8 mouse cellular contexts compared by ENCODE assay signal in genomic region chr9:21197981-21198380, GRCm38 (mm10). TPM values are rescaled to one million over a fixed set of nuclear protein-coding genes. Genes with fewer than 3 reads are reported as not detected.
DNase-seq lines count a peak whose midpoint lies in the region; ATAC-seq lines count a peak whose summit lies in the region.

No protein-coding gene starts in this region.

- peak; percentile 82 for ATAC-seq in hindbrain, embryonic 14.5 days (ENCODE audit: low FRiP score)
- ATAC-seq in limb, embryonic 15.5 days (ENCODE audit: insufficient number of reproducible peaks, low FRiP score, low TSS enrichment, low read depth), result no peak
- ATAC-seq in granulocyte monocyte progenitor cell, adult 5-6 weeks (replicated peaks; ENCODE audit: poor library complexity, severe bottlenecking), result no peak

- peak overlapping the region; percentile 48 for H3K4me3 ChIP-seq in hindbrain, embryonic 14.5 days (replicated peaks; ENCODE audit: low read length)
- no peak overlapping the region for H3K4me3 ChIP-seq in limb, embryonic 15.5 days

- peaks cover 9% of the 10 kb centered on the region for H3K36me3 ChIP-seq in hindbrain, embryonic 14.5 days (replicated peaks; ENCODE audit: control insufficient read depth, insufficient read depth)
- no peaks in the 10 kb centered on the region for H3K36me3 ChIP-seq in limb, embryonic 15.5 days

- 6% methylated on average over 4 of the region's 4 CpGs for WGBS in hindbrain, embryonic 14.5 days
- WGBS in limb, embryonic 15.5 days, result 20% methylated on average over 4 of the region's 4 CpGs

- DNase-seq in R1 (ENCODE audit: low read depth, low spot score), result peak; percentile 52
- DNase-seq in embryo, embryonic 10.5 days (ENCODE audit: low spot score), result peak; percentile 77
- DNase-seq in hindbrain, embryonic 14.5 days (ENCODE audit: low spot score), result peak; percentile 72
- DNase-seq in heart, postnatal 25 days (ENCODE audit: low spot score), result no peak
- no peak for DNase-seq in heart, postnatal 14 days
- DNase-seq in heart, postnatal 4 days, result no peak

- H3K27me3 ChIP-seq in hindbrain, embryonic 14.5 days (ENCODE audit: control insufficient read depth, insufficient read depth, low read length), result no peaks in the 10 kb centered on the region
- H3K27me3 ChIP-seq in limb, embryonic 15.5 days, result no peaks in the 10 kb centered on the region

- peak overlapping the region; percentile 94 for H3K4me2 ChIP-seq in hindbrain, embryonic 14.5 days (replicated peaks)
- peak overlapping the region; percentile 5; the same call in 1 of the 2 replicates for H3K4me2 ChIP-seq in limb, embryonic 15.5 days

- H3K4me1 ChIP-seq in hindbrain, embryonic 14.5 days (replicated peaks; ENCODE audit: control insufficient read depth, insufficient read depth, low read length), result peaks cover 17% of the 10 kb centered on the region
- H3K4me1 ChIP-seq in limb, embryonic 15.5 days, result peaks cover 21% of the 10 kb centered on the region; the same call in 1 of the 2 replicates

- intact Hi-C loops in heart, postnatal 25 days (cut with DNase I), result no loop called here
- intact Hi-C loops in heart, postnatal 14 days (cut with DNase I), result no loop called here

- 0 out of 2 replicates have a peak overlapping the region, but pooled peaks have one; percentile 4 for H3K27ac ChIP-seq in hindbrain, embryonic 14.5 days
- no peak overlapping the region for H3K27ac ChIP-seq in limb, embryonic 15.5 days

- peak overlapping the region; percentile 70 for H3K9ac ChIP-seq in hindbrain, embryonic 14.5 days
- H3K9ac ChIP-seq in limb, embryonic 15.5 days, result no peak overlapping the region

- no peaks in the 10 kb centered on the region for H3K9me3 ChIP-seq in hindbrain, embryonic 14.5 days (ENCODE audit: control insufficient read depth, low read length)
- no peaks in the 10 kb centered on the region for H3K9me3 ChIP-seq in limb, embryonic 15.5 days

RNA-seq across cellular contexts. Expression of gene Pde4a, which starts 32.5 kb away (rescaled TPM):
- polyA plus RNA-seq in hindbrain, embryonic 14.5 days (2014; fragmentation: Nextera tagmentation; extraction: Ambion mirVana), result 28.8 and 35.5 TPM in 2 replicates
- polyA plus RNA-seq in limb, embryonic 15.5 days (2015; fragmentation: Nextera tagmentation; extraction: Ambion mirVana), result 6.1 and 6.4 TPM in 2 replicates
- 10 to 100 TPM; 47.1 to 51.6 TPM for total RNA-seq in heart, postnatal 25 days (2021)
- 10 to 100 TPM; 36.7 to 37.5 TPM for total RNA-seq in heart, postnatal 14 days (2021)
- 10 to 100 TPM; 18.7 to 21.1 TPM for total RNA-seq in heart, postnatal 4 days (2021)
- 19.9 and 25.7 TPM in 2 replicates for total RNA-seq in granulocyte monocyte progenitor cell, adult 5-6 weeks (2014; fragmentation: Nextera tagmentation)
- 3.8 and 4.1 TPM in 2 replicates for total RNA-seq in granulocyte monocyte progenitor cell, adult 5-6 weeks (2017)

RNA-seq across cellular contexts. Expression of gene Keap1, which starts 41.2 kb away (rescaled TPM):
- 39.3 and 43.6 TPM in 2 replicates for polyA plus RNA-seq in hindbrain, embryonic 14.5 days (2014; fragmentation: Nextera tagmentation; extraction: Ambion mirVana)
- polyA plus RNA-seq in limb, embryonic 15.5 days (2015; fragmentation: Nextera tagmentation; extraction: Ambion mirVana), result 77.7 and 78.6 TPM in 2 replicates
- total RNA-seq in heart, postnatal 25 days (2021), result 10 to 100 TPM; 35.9 to 42.2 TPM
- 10 to 100 TPM; 38.6 to 40.8 TPM for total RNA-seq in heart, postnatal 14 days (2021)
- total RNA-seq in heart, postnatal 4 days (2021), result 10 to 100 TPM; 33.7 to 37.7 TPM
- 28.8 TPM in 2 replicates for total RNA-seq in granulocyte monocyte progenitor cell, adult 5-6 weeks (2014; fragmentation: Nextera tagmentation)
- total RNA-seq in granulocyte monocyte progenitor cell, adult 5-6 weeks (2017), result 31.9 and 33.5 TPM in 2 replicates

RNA-seq across cellular contexts. Expression of gene Cdc37, which starts 48.2 kb away (rescaled TPM):
- 192 and 215 TPM in 2 replicates for polyA plus RNA-seq in hindbrain, embryonic 14.5 days (2014; fragmentation: Nextera tagmentation; extraction: Ambion mirVana)
- polyA plus RNA-seq in limb, embryonic 15.5 days (2015; fragmentation: Nextera tagmentation; extraction: Ambion mirVana), result 298 and 326 TPM in 2 replicates
- total RNA-seq in heart, postnatal 25 days (2021), result 100 to 1,000 TPM; 158 to 160 TPM
- total RNA-seq in heart, postnatal 14 days (2021), result 100 to 1,000 TPM; 151 to 157 TPM
- total RNA-seq in heart, postnatal 4 days (2021), result 100 to 1,000 TPM; 145 to 158 TPM
- total RNA-seq in granulocyte monocyte progenitor cell, adult 5-6 weeks (2014; fragmentation: Nextera tagmentation), result 120 and 157 TPM in 2 replicates
- total RNA-seq in granulocyte monocyte progenitor cell, adult 5-6 weeks (2017), result 285 and 306 TPM in 2 replicates

RNA-seq across cellular contexts. Expression of gene S1pr5, which starts 50.3 kb away (rescaled TPM):
- polyA plus RNA-seq in hindbrain, embryonic 14.5 days (2014; fragmentation: Nextera tagmentation; extraction: Ambion mirVana), result 3.9 and 4.1 TPM in 2 replicates
- 6.2 and 6.3 TPM in 2 replicates for polyA plus RNA-seq in limb, embryonic 15.5 days (2015; fragmentation: Nextera tagmentation; extraction: Ambion mirVana)
- total RNA-seq in heart, postnatal 25 days (2021), result under 1 TPM; 0.70 to 0.78 TPM
- under 1 TPM; 0.27 to 0.45 TPM for total RNA-seq in heart, postnatal 14 days (2021)
- total RNA-seq in heart, postnatal 4 days (2021), result under 1 TPM; 0.17 to 0.29 TPM
- total RNA-seq in granulocyte monocyte progenitor cell, adult 5-6 weeks (2014; fragmentation: Nextera tagmentation), result not detected in 2 replicates
- total RNA-seq in granulocyte monocyte progenitor cell, adult 5-6 weeks (2017), result 0.21 and 0.56 TPM in 2 replicates

Comparison
In these comparisons a context has a peak if more than half of its experiments do, and no peak if none do; other contexts are left out.
1. DNase-seq: peak in R1 (single experiment), embryo, embryonic 10.5 days (single experiment) and hindbrain, embryonic 14.5 days (single experiment); none in heart, postnatal 25 days (single experiment), heart, postnatal 14 days (0 of 2) and heart, postnatal 4 days (single experiment).